Mouse (Mus musculus): ENCODE measurements around the gene Mrnip.
"Not testable (repeated sequence)": the region's sequence is repeated elsewhere in the genome, so short reads cannot be mapped to it uniquely, and the experiment has no call there.

The Mrnip gene

DNA sequence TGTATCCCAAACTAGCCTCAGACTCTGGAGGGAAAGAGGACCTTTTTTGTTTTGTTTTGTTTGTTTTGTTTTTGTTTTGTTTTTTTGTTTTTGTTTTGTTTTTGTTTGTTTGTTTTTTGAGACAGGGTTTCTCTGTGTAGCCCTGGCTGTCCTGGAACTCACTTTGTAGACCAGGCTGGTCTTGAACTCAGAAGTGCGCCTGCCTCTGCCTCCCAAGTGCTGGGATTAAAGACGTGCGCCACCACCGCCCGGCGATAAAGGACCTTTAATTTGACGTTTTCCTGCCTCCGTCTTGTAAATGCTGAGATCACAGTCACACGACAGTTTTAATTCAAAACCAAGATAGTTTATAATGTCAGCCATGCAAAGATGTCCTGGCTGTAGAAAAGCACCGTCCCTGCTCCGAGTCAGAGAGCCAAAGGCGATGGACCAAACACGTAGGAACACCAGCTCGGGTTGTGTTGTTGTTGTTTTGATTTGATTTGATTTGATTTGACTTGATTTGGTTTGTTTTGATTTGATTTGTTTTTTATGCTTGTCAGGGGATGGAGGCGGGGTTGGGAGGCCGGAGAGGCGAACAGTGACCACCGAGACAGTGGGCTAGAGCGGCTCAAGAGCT is at the start of gene Mrnip:
Gene Mrnip, plus strand, starts transcription at position 334 of the 619 bp plus-strand sequence.
- DNase-seq (ENCODE audit: low spot score in 2 of 2): not testable (repeated sequence)

DNA sequence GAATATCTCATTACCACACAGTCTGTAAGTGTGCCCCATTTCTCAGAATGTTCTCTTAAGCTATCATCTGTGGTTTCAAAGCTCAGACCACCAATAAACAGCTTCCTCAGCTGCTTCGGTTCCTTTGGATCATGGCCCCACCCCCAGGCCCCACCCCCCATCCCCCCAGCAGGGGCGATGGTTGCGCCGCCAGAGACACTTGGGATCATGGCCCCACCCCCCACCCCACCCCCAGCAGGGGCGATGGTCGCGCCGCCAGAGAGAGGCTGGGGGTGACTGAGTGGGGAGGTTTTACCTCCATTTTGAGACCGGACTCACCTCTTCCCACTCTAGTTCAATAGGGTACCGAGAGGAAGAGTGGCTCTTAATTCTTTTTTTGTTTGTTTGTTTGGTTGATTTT is 46.5 kb upstream of the Mrnip start:
- no peak for DNase-seq (ENCODE audit: low spot score in 2 of 2)

DNA sequence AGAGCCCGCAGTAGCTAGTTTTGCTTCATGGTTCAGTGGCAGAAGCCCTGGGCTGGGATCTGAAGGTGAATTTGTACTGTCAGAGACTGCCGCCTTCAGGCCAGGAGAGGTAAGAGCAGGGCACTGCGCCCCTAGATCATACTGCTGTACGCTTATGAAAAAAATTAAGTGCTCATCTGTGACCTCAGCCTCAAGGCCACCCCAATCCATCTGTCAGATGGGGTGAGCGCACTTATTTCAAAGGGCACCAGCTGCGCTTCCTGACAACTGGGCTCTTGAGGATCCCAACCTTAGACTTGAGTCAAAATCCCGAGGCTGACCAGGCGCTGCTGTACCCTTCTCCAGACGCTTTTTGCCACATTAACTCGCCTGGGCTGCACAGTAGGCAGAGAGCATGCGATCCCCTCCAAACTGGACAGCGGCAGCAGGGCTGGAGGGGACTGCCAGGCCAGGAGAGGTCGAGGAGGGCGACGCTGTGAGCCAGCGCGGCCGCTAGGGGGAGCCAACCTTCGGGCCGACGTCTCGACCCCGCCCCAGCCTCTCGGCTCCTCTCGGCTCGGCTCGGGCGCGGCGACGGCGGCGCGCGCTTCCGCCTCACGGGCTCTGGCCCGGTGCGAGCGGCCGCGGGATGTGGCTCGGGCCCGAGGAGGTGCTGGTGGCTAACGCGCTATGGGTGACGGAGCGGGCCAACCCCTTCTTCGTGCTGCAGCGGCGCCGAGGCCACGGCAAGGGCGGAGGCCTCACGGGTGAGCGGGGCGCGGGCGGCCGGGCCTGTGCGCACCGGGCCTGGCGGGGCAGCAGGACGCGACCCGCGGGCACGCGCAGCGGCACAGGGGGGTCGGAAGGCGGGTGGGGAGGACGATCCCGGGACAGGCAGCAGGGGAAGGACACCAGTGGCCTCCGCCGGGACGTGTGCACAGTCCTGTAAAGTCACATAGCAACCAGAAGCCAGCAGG is 43.2 kb upstream of the Mrnip start, which contains the start of gene Tbc1d9b:
Gene Tbc1d9b, plus strand, starts transcription at position 586 of the 956 bp plus-strand sequence.
- DNase-seq (ENCODE audit: low spot score in 2 of 2): peak; percentile 84 to 86

DNA sequence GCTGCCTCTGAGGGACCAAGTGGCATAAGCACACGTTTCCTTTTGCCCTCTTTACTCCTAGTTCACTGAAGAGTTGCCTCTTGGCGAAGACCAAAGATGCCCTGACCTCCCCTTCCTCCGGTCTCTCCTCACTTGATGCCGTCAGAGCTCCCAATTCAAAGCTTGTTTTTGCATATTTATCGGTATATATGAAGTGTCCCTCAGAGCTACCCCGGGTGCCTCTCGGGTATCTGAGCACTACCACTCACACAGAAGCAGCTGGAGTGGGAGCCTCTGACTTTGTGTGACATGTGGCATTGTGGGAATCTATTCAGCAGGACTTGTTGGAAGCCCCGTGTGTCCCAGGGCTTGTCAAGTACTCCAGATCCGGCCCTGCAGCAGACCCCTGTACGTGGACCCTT is 42.4 kb upstream of the Mrnip start:
- DNase-seq (ENCODE audit: low spot score in 2 of 2): peak in 1 of 2 experiments; percentile 19

DNA sequence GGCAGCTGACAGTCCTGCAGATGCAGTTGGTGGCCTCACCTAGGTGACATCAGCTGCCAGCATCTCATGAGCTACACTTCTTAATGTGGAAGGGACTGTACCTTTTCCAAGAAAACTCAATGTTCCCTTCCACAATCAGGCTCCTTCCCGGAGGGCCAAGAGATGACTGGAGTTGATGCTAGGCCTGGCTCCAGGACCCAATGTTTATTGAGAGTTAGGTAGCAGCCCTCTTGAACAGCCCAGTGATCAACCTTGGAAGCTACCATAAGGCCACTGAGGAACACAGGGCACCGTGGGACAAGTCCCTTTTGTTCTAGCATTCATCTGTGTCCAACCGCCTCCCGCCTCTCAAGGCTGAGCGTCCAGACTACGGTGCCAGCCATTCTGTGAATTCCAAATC is 42.0 kb upstream of the Mrnip start:
- DNase-seq (ENCODE audit: low spot score in 2 of 2): no peak

DNA sequence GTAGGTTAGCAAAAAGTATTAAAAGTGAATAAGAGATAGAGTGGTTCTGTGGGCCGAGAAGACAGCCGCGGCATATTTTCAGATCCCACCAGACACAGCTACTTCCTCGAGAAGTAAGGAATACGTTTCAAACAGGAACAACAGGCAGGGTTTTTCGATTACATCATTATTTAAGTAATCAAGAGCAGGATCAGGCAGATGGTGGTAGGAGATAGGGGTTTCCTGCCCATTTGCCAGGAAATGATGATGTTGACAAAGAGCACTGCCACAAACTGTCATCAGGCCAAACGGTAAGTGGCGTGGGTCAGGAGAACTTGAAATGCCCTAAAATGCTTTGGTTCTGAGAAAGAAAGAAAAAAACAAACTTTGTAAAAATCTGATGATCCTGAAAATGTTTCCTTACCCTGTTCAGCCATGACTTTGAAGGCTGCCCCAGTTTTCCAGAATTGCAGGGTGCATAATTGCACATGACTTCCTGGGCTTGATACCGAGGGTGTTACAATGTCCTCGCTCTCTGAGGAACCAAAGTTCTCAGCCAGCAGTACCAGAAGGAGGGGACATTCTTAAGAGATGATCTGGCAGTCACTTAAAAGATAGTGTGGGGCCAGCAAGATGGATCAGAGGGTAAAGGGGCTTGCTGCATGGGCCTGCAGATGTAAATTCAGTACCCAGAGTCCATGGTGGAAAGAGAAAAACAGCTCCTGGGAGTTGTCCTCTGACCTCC is 39.9 kb upstream of the Mrnip start:
- DNase-seq (ENCODE audit: low spot score in 2 of 2): no peak

DNA sequence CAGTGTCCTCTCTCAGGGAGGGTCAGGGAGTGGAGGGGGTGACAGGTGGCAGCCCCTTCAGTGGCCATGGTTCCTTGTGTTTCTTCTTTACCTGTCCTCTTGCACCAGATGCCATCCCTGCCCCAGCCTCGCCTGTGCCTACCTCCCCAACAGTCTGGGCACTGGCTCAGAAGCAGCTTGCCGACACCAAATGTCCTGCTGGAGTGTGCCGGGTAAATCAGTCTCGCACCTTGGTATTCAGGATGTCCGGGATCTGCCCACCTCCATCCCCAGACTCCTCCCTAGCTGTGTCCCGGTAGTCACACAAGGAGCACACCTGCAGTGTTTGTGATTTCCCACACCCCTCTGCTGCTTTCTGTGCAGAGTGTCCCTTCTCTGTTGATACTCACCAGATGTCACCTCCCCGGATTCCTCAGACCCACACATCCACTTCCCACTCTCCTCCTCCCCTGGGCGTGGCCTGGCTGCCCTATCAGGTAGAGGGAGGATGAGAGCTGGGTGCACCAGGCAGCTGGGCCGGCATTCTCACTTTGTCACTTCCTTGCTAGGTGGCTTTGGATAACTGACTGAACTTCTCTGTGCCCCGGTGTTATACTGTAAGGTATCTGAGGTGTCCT is 35.9 kb upstream of the Mrnip start:
- DNase-seq (ENCODE audit: low spot score in 2 of 2): no peak

DNA sequence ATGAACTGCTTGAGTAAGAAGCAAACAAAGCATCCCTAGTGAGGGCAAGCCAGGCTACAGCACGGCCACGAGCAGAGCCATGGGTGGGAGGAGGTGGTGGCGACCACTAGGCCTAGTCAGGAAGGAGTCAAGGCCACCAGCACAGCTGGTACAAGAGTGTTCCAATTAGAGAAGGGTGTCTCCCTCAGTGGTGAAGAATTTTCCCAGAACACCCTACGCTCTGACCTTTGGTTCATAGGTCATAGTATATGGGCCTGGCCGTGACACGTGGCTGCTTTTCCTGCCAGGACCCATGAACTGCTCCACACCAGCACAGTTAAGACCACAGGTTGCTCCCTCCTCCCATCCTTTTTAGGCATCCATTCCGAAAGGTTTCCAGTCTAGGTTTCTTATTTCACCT is 34.7 kb upstream of the Mrnip start:
- no peak for DNase-seq (ENCODE audit: low spot score in 2 of 2)

DNA sequence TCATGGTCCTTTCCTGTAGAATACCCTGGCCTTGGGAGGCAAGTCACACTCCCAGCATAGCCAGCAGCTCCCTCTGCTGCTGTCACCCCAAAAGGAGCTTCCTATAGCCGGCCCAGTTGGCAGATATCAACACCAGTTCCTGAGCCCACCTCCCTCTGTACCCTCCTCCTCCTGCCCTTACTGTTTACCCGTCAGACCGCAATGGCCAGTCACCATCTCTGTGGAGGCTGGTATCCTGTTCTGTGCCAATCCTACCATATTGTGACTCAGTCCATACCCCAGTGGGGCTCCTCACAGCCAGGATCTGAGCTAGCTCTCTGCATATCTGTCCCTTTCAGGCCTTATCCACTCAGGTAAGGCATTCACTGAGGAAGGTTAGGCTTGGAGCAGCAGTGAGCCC is 28.7 kb upstream of the Mrnip start:
- no peak for DNase-seq (ENCODE audit: low spot score in 2 of 2)

DNA sequence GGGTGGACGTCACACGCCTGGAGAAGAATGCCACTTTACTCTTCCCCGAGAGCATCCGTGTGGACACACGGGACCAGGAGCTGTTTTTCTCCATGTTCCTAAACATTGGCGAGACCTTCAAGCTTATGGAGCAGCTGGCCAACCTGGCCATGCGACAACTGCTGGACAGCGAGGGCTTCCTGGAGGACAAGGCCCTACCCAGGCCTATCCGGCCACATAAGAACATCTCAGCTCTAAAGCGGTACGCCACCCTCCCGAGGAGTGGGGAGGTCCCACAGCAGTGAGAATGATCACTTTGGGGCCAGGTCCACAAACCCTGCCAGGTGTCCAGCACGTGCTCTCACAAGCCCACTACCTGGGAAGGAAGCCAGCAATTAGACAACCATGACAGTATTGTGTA is 28.1 kb upstream of the Mrnip start:
- DNase-seq (ENCODE audit: low spot score in 2 of 2): no peak

DNA sequence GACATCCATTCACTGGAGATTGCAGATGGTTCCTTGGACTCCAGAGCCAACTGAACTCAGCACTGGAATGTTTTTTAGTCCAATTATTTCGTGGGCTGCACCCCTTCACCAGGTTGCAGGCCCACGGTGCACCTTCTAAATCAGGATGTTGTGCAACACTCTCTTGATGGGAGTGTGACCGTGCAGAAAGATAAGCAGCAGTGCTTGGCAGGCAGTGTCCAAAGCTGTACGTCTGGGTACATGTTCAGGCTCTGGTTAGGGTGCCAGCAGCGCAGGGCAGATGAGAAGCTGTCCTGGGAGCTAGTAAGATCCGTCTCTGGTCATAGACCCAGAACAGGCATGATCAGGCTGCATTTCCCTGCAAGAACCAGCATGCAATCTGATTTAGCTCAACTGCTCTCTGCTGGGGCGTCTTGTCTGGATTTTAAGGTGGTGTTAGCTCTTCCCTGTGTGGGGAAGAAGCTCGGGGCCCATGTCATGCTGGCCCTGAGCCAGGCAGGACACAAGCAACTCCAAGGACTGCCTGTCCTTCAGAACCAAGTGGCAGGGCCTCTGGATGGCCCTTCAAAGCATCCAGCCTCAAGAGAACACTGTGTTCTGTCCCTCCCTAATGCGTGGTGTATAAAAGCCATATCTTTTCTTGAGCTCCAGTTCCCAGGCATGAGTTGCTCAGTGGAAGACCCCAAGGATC is 26.8 kb upstream of the Mrnip start:
- DNase-seq (ENCODE audit: low spot score in 2 of 2): no peak

DNA sequence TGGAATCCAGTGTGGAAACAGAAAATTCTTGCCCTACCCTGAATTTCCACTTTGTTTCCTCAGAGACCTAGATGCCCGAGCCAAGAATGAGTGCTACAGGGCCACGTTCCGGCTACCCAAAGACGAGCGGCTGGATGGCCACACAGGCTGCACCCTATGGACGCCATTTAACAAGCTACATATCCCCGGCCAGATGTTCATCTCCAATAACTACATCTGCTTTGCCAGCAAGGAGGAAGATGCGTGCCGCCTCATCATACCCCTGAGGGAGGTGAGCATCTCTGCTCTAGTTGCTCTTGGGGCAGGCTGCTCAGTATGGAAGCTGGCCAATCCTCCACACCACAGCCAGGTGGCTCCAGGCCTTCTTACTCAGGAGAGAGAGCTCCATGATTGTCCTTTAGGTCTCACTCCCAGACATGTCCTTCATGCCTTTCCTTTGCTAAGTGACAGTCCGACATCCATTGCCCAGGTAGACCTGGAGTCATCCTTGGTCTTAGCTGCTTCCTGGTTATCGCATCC is 26.2 kb upstream of the Mrnip start:
- DNase-seq (ENCODE audit: low spot score in 2 of 2): no peak

DNA sequence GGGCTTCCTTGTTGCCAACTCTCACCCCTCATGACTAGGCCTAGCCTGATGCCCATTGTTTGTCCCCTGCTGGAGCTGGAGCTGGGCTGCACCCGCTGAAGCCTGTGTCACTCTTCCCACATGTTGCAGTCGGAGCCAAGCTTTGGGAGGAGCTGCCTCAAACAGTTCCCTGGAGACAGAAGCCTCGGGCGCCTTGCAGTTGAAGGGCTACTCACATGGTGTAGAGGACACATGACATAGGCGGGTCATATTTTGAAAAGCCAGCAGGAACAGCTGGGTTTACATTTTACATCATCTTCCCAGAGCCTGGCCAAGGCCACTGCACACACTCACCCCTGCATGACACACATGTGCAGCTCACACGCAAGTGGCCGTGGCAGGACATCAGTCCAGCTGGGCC is 25.0 kb upstream of the Mrnip start:
- no peak for DNase-seq (ENCODE audit: low spot score in 2 of 2)

DNA sequence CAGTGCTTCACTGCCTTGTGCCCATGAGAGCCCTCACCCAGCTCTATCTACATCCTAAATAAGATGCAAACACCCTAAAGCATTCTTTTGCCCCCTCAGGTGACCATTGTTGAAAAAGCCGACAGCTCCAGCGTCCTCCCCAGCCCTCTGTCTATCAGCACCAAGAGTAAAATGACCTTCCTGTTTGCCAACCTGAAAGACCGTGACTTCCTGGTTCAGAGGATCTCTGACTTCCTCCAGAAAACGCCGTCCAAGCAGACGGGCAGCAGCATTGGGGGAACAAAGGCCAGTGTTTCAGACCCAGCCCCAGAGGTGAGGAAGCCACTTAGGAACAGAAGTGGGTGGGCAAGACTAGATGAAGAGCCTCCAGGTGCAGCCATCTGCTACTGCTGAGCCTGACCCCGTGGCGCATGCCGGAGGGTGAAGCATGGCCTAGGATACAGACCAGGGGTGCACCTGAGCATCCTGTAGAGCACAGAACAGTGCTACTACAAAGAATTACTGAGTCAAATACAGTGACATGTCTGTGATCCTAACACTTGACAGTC is 24.6 kb upstream of the Mrnip start:
- no peak for DNase-seq (ENCODE audit: low spot score in 2 of 2)

DNA sequence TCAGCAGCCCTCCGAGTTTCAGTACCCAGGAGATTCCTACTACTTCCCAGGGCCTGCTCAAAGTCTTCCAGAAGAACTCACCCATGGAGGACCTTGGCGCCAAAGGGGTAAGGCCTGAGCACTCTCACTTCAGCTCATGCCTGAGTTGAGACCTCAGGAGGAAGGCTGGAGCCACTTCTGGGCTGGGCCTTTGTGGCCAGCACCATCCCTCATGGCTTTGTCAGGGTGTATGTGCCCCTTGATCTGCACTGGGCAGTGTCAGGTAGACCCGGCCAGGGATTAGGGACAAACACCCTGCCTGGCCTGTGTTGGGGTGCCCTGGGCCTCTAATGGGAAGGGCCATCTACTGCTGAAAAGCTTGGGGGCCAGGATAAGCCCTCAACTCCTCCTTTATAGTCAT is 22.9 kb upstream of the Mrnip start:
- DNase-seq (ENCODE audit: low spot score in 2 of 2): no peak

DNA sequence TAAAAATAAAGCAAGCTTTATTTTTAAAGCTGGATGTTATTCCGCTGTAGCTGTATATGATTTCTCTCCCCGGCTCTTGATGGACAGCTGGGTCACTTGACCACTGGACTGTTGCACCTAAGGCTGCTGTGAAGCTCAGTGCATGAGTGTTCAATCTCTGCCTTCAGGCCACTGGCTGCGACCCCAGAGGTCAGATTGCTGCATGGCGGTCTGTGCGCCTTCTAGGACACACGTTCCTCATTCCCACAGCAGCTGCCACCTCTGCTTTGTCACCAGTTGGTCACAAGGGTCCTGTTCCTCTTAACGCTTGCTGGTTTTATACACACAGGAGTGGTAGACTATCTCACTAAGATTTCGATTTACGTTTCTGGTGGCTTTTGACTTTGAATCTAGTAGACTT is 20.1 kb upstream of the Mrnip start:
- no peak for DNase-seq (ENCODE audit: low spot score in 2 of 2)

DNA sequence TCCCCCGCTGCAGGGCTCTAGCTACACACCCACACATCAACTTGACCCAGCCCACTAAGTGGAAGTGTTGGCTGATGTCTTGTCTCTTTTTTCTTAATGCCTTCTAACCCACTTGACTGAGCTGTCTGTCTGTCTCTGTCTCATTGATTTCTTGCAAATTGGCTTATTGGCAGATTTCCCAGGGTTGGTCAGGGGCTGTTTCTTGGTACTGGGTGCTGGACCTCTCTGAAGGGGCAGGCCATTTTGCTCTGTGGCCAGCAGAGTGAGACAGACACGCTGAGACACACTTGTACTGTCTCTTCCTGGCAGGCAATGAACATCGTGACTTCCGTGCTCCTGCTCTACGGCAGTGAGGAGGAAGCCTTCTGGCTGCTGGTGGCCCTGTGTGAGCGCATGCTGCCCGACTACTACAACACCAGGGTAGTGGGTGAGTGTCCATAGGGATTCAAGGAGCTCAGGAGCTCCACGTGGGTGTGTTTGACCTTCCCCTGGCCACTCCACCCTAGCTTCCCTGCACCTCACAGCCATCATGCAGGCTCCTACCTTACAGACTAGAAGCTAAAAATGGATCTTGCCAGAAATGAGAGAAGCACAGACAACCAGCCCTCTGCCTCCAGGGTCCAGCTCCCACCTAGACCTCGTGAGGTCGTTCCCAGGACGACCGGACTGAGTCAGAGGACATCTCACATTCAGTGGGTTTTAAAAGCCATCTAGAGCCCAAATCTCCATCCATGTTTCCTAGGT is 19.3 kb upstream of the Mrnip start:
- no peak for DNase-seq (ENCODE audit: low spot score in 2 of 2)

DNA sequence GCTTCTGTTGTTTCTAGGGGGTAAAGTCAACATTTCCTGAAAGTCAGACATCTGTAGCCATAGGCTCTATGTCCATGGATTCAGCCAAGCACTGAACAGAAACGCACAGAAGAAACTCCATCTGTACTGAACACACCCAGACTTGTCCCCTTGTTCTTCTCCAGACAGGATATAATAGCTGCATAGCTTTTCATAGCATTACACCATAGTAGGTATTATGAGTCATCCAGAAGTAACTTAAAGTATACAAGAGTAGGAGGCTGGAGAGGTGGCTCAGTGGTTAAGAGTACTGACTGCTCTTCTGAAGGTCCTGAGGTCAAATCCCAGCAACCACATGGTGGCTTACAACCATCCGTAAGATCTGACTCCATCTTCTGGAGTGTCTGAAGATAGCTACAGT is 18.5 kb upstream of the Mrnip start:
- DNase-seq (ENCODE audit: low spot score in 2 of 2): no peak

DNA sequence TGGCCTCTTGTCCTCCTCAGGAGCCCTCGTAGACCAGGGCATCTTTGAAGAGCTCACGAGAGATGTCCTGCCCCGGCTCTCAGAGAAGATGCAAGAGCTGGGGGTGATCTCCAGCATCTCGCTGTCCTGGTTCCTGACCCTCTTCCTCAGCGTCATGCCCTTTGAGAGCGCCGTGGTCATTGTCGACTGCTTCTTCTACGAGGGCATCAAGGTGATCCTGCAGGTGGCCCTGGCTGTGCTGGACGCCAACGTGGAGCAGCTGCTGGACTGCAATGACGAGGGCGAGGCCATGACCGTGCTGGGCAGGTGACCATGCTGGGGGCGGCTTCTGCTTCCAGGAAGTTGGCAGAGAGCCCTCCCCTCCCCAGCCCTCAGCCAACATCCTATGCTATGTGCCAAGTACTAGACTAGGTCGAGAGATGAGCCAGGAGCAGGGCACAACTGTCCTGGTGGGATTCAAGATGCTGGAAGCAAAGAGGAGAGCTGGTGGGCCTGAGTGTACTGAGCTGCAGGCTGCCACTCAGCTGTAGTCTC is 17.5 kb upstream of the Mrnip start:
- DNase-seq (ENCODE audit: low spot score in 2 of 2): no peak

DNA sequence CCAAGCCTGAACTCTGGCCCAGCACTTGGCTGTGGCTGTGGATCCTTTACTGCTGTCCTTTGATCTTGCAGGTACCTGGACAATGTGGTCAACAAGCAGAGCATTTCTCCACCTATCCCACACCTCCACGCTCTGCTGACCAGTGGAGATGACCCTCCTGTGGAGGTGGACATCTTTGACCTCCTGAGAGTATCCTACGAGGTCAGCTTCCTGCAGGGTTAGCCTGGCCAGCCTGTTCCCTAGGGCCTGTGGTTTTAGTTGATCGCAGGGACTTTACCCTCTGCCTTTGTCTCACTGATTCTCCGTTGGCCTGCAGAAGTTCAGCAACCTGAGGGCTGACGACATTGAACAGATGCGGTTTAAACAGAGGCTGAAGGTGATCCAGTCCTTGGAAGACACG is 15.9 kb upstream of the Mrnip start:
- DNase-seq (ENCODE audit: low spot score in 2 of 2): no peak
